Mouse (Mus musculus) layer of hippocampus, adult 6 months (tissue): ENCODE results near the gene Mical2. TPM values are rescaled to one million over a fixed set of nuclear protein-coding genes. Genes with fewer than 3 reads are reported as not detected.

ENCODE experiments used
- long read RNA-seq, 2 experiments: library from polyadenylated mRNA; unstranded; transcript quantifications; one replicate each; pipeline ENCODE4 v2.0.0; 2019 to 2020
- polyA plus RNA-seq: library from polyadenylated mRNA; unstranded; fragments of <200 nt; fragmentation: Nextera tagmentation; gene quantifications from 2 replicates; pipeline ENCODE4 v1.2.3, GENCODE M21; 2021

The Mical2 gene
- 69.4 and 81.8 TPM in 2 replicates for polyA plus RNA-seq
- long read RNA-seq, experiment 1, partial matches to known transcripts: 16 of 21 reads
- long read RNA-seq, experiment 1, other reads (novel, unspliced or antisense): 3 of 21 reads
- long read RNA-seq, experiment 2, partial matches to known transcripts: 26 of 114 reads
- long read RNA-seq, experiment 2, other reads (novel, unspliced or antisense): 87 of 114 reads

GRCm38 (mm10) chr7:112225615-112226262 lies at the start of gene Mical2:
TSS of gene Mical2 (plus strand) at chr7:112225856.

GRCm38 (mm10) chr7:112427357-112428157 lies 201.9 kb downstream of the Mical2 start, which contains the start of gene Parva:
TSS of gene Parva (plus strand) at chr7:112427505.

Other genes starting within 250 kb of the Mical2 start
- gene Usp47, start 202.4 kb upstream of the Mical2 start, polyA plus RNA-seq: 10.3 and 15.0 TPM in 2 replicates
- gene Dkk3, start 66.8 kb upstream of the Mical2 start, polyA plus RNA-seq: 181 and 193 TPM in 2 replicates
- gene Parva, start 201.6 kb downstream of the Mical2 start, polyA plus RNA-seq: 29.6 and 34.4 TPM in 2 replicates